Mouse (Mus musculus) granulocyte monocyte progenitor cell, adult 5-6 weeks (primary cell): Measurements from ENCODE around the gene Rragd. TPM values are rescaled to one million over a fixed set of nuclear protein-coding genes. Genes with fewer than 3 reads are reported as not detected.

Experiments
- total RNA-seq, 2 experiments: library from RNA; stranded (forward) in 1 of 2; stranded (reverse) in 1 of 2; fragments of 200-712, 200-1000 nt in 1 of 2; fragments of >200 nt in 1 of 2; fragmentation: Nextera tagmentation in 1 of 2; gene quantifications; 2 replicates each; pipeline ENCODE4 v1.2.3; 2014 to 2017

Rragd gene
- total RNA-seq, 2 experiments from 2014 or later = not detected

Other genes starting within 250 kb of the Rragd start
- gene Lyrm2, start 182.8 kb upstream of the Rragd start, total RNA-seq (2014; fragmentation: Nextera tagmentation) = 19.6 and 28.0 TPM in 2 replicates
- gene Lyrm2, start 182.8 kb upstream of the Rragd start, total RNA-seq (2017) = 40.2 and 82.2 TPM in 2 replicates
- 0.62 and 0.82 TPM in 2 replicates for gene Ankrd6, start 32.2 kb upstream of the Rragd start, total RNA-seq (2014; fragmentation: Nextera tagmentation)
- 0.26 and 0.98 TPM in 2 replicates for gene Ankrd6, start 32.2 kb upstream of the Rragd start, total RNA-seq (2017)
- gene Ube2j1, start 48.4 kb downstream of the Rragd start, total RNA-seq (2014; fragmentation: Nextera tagmentation) = 40.3 and 41.6 TPM in 2 replicates
- gene Ube2j1, start 48.4 kb downstream of the Rragd start, total RNA-seq (2017) = 51.5 and 52.6 TPM in 2 replicates
- not detected in 2 replicates for gene Gabrr2, start 80.0 kb downstream of the Rragd start, total RNA-seq (2014; fragmentation: Nextera tagmentation)
- not detected in 2 replicates for gene Gabrr2, start 80.0 kb downstream of the Rragd start, total RNA-seq (2017)
- not detected in 2 replicates for gene Gabrr1, start 149.5 kb downstream of the Rragd start, total RNA-seq (2014; fragmentation: Nextera tagmentation)
- not detected in 2 replicates for gene Gabrr1, start 149.5 kb downstream of the Rragd start, total RNA-seq (2017)
- gene Pm20d2, start 206.7 kb downstream of the Rragd start, total RNA-seq (2014; fragmentation: Nextera tagmentation) = not detected in 2 replicates
- gene Pm20d2, start 206.7 kb downstream of the Rragd start, total RNA-seq (2017) = 0.62 TPM in 1 of 2 replicates, not detected in the other
- not detected in 2 replicates for gene Srsf12, start 226.0 kb downstream of the Rragd start, total RNA-seq (2014; fragmentation: Nextera tagmentation)
- gene Srsf12, start 226.0 kb downstream of the Rragd start, total RNA-seq (2017) = not detected in 2 replicates